Mouse (Mus musculus) heart, embryonic 15.5 days (tissue): ENCODE measurements around the gene Gm27179. TPM values are rescaled to one million over a fixed set of nuclear protein-coding genes. Genes with fewer than 3 reads are reported as not detected.
"Not testable (repeated sequence)": the region's sequence is repeated elsewhere in the genome, so short reads cannot be mapped to it uniquely, and the experiment has no call there.

Experiments used
- ATAC-seq: fragments of 200-750 bp; cut with Nextera tagmentation; replicated peaks from 2 replicates; pipeline ENCODE4 v1.8.0; 2017; ENCODE audit warnings: low read depth, moderate TSS enrichment; ENCODE audit not compliant: insufficient number of reproducible peaks, insufficient read depth, low FRiP score
- H3K27ac ChIP-seq: fragments of 300-500 bp; sonication (generic); 2 replicates; pipeline ENCODE4 v1.5.1; 2015; ENCODE audit warnings: mild to moderate bottlenecking, inconsistent platforms
- H3K27me3 ChIP-seq: fragments of 300-500 bp; sonication (generic); 2 replicates; pipeline ENCODE4 v1.6.1; 2015; ENCODE audit warnings: inconsistent platforms
- H3K36me3 ChIP-seq: fragments of 300-500 bp; sonication (generic); 2 replicates; pipeline ENCODE4 v1.6.1; 2015; ENCODE audit warnings: mild to moderate bottlenecking, inconsistent platforms
- H3K4me1 ChIP-seq: fragments of 300-500 bp; sonication (generic); replicated peaks from 2 replicates; pipeline ENCODE4 v1.6.1; 2015; ENCODE audit warnings: inconsistent platforms
- H3K4me2 ChIP-seq: fragments of 300-500 bp; sonication (generic); 2 replicates; pipeline ENCODE4 v1.6.1; 2015; ENCODE audit warnings: inconsistent platforms, mild to moderate bottlenecking, moderate library complexity
- H3K4me3 ChIP-seq: fragments of 300-500 bp; sonication (generic); 2 replicates; pipeline ENCODE4 v1.5.1; 2015; ENCODE audit warnings: mild to moderate bottlenecking, inconsistent platforms
- H3K9ac ChIP-seq: fragments of 300-500 bp; sonication (generic); 2 replicates; pipeline ENCODE4 v1.6.1; 2015; ENCODE audit warnings: mild to moderate bottlenecking, inconsistent platforms
- H3K9me3 ChIP-seq: fragments of 300-500 bp; sonication (generic); replicated peaks from 2 replicates; pipeline ENCODE4 v1.6.1; 2016; ENCODE audit warnings: inconsistent platforms
- WGBS: fragments of 180-500 bp; shearing (Covaris S2); methylation state at CpG from one replicate; pipeline ENCODE4 v1.1.7; 2015; ENCODE audit warnings: mixed read lengths; 5-methylcytosine and 5-hydroxymethylcytosine counted together
- polyA plus RNA-seq: library from polyadenylated mRNA; unstranded; fragments of >200 nt; fragmentation: Nextera tagmentation; extraction: Ambion mirVana; gene quantifications from 2 replicates; pipeline ENCODE4 v1.2.1, GENCODE M21; 2015

Gm27179 gene
- polyA plus RNA-seq, 1 experiment from 2014 or later: not detected

DNA sequence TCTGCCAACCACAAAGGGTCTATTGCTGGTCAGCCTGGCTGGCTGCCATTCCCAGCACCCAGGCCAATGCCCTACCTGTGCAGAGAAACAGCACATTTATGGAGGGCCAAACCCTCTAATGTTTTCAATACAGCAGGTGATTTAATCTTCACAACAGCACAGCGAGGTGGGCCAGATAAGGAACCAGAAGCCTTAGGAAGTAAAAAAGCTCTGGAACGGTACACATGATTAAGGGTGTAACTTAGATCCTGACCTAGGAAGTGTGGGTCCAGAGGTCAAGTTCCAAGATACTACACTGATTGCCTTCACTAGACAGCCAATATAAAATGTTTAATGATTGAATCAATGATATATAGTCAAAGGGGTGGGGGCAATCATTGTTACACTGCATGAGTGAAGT is 8.5 kb upstream of the Gm27179 start:
- not testable (repeated sequence) for H3K4me1 ChIP-seq, H3K27me3 ChIP-seq, ATAC-seq, H3K4me2 ChIP-seq, H3K9ac ChIP-seq, H3K4me3 ChIP-seq, H3K9me3 ChIP-seq, H3K27ac ChIP-seq, H3K36me3 ChIP-seq
- no CpG with 5 or more reads among the region's 2 CpGs for whole genome bisulfite sequencing

DNA sequence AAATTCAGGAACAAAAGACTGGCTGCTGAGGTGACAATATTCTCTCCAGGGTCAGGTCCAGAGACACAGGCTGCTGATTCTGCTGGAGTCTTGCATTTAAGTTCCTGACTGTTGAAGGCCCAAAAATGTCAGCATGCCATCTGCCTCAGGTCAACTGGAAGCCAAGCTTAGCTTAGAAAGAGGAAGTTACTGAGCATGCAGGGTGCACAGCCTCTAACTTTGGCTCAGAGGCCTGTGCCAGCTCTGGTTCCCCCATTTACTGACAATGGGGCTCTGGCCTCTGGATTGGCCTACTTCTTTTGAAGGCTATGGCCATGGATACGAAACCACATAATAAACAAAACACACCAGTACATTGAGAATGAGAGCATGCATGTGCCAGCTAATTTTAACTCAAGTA is 5.3 kb downstream of the Gm27179 start:
- H3K9ac ChIP-seq, H3K27me3 ChIP-seq, H3K36me3 ChIP-seq, H3K9me3 ChIP-seq, H3K4me3 ChIP-seq, ATAC-seq, H3K4me2 ChIP-seq, H3K4me1 ChIP-seq, H3K27ac ChIP-seq: not testable (repeated sequence)
- WGBS: no CpG with 5 or more reads among the region's 1 CpGs

DNA sequence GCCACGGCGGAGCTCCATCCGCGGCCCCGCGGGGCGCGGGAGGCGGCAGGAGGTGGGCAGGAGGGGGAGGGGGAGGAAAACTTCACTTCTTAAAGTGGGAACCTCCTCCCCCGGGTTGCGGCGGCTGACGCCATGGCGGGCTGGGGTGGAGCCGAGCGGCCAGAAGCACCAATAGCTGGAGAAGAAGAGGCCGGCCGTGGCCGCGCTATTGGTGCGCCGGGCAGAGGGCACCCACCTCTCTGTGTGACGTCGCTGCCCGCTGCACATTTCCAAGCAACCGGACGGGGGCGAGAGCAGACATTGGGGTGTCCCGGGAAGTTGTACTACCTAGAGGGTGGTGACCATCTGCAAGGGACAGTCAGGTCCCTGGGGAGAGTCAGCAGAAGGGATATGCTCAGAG is 9.2 kb downstream of the Gm27179 start, which contains the start of gene Gm16867:
Gene Gm16867, minus strand, starts transcription at position 189 of the 400 bp plus-strand sequence.
- ATAC-seq: peak; percentile 97
- no CpG with 5 or more reads among the region's 29 CpGs for WGBS
- H3K4me1 ChIP-seq: not testable (repeated sequence)

DNA sequence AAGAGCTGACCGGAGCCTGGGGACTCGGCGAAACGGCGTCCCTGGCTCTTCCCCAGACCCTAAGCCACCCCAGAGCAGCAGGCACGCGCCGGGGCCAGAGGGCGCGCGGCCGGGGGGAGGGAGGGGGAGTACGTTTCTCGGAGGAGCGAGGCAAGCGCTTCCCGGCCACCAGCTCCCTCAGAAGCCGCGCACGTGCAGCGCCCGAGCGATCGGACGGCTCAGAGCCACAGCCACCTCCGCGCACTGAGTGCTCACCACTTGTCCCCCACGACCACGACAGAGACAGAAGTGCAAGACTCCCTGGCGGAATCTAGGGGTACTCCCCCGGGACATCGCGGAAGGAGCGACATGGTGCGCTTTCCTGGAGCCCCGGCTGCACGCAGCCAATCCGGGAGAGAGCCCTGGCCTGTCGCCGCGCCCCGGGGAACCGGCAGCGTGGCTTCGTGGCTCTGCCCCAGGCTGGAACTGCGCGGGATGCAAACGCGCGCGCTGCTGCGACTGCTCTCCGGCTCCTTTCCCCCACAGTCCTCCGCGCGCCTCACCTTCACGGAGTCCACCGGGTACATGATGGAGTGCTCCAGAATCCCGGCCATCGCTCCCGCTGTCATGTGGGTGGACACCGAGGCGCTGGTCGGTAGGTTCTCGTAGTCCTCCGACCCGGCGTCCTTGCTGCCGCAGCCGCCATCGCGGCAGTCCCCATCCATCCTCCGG is 9.8 kb downstream of the Gm27179 start:
- not testable (repeated sequence) for H3K27ac ChIP-seq, H3K9me3 ChIP-seq, H3K4me2 ChIP-seq, H3K4me1 ChIP-seq, H3K9ac ChIP-seq, H3K36me3 ChIP-seq, H3K27me3 ChIP-seq, H3K4me3 ChIP-seq
- peak; percentile 62 for ATAC-seq
- no CpG with 5 or more reads among the region's 73 CpGs for WGBS

More for the DNA sequence above, 9.2 kb downstream of the Gm27179 start, which contains the start of gene Gm16867:
- not testable (repeated sequence) for H3K36me3 ChIP-seq, H3K4me3 ChIP-seq, H3K4me2 ChIP-seq, H3K9me3 ChIP-seq, H3K27me3 ChIP-seq, H3K9ac ChIP-seq, H3K27ac ChIP-seq

DNA sequence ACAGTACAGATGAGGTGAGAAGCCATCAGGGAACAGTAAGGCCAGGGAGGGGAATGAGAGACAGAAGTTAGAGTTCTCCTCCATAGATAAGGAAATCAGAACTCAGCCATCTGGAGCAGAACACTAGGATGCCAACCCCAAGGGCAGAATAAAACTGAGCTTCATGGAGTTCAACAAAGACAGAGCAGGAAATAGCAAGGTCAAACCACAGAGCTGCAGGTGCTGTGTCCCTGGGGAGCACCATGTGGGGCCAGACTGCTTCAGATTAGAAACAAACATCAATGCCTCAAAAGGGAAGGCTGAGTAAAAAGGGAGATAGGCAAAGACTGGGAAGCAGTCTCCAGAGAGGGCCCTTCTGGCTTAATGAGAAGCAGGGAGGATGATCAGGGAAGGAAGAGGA is 16.1 kb downstream of the Gm27179 start:
- not testable (repeated sequence) for H3K9me3 ChIP-seq, ATAC-seq, H3K27me3 ChIP-seq, H3K4me1 ChIP-seq, H3K36me3 ChIP-seq, H3K9ac ChIP-seq, H3K27ac ChIP-seq, H3K4me3 ChIP-seq, H3K4me2 ChIP-seq

DNA sequence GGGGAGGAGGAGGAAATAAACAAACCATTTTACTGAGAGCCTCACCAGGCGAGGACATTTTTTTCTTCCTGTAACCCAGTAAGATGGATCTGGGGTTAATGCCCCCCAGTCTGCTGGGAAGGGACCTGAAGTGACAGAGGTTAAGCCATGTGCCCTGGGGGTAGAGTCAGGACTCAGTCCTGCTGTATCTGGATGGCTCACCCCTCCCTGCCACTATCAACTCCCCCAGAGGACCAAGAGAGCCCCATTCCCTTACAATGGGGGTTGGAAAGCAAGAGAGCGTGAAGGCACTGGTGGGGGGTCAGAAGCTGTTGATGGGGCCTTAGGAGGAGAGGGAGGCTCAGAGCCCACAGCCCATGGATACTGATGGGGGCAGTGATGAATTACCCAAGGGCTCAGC is 17.4 kb downstream of the Gm27179 start:
- H3K27ac ChIP-seq, ATAC-seq: not testable (repeated sequence)
- WGBS: no CpG with 5 or more reads among the region's 2 CpGs

DNA sequence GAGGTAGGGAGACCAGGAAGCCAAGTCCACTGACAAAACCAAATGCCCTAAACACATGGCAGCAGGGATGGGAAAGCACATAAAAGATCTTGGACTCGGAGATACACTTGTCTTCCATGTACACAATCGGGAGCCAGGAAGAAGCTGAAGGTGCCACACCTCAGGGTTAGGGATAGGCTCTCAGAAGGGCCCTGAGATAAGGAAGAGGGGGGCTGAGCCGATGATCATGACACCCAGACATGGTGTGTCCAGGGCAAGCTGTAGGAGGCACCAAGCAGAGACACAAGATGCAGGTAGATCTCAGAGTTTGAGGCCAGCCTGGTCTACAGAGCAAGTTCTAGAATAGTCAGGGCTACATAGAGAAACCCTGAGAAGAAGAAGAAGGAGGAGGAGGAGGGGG is 17.8 kb downstream of the Gm27179 start:
- H3K4me3 ChIP-seq, H3K36me3 ChIP-seq, ATAC-seq, H3K9ac ChIP-seq, H3K27me3 ChIP-seq, H3K4me2 ChIP-seq, H3K27ac ChIP-seq, H3K9me3 ChIP-seq, H3K4me1 ChIP-seq: not testable (repeated sequence)
- no CpG with 5 or more reads among the region's 3 CpGs for WGBS

More for the DNA sequence above, 17.4 kb downstream of the Gm27179 start:
- H3K4me1 ChIP-seq, H3K36me3 ChIP-seq, H3K27me3 ChIP-seq, H3K4me2 ChIP-seq, H3K9me3 ChIP-seq, H3K4me3 ChIP-seq, H3K9ac ChIP-seq: not testable (repeated sequence)

DNA sequence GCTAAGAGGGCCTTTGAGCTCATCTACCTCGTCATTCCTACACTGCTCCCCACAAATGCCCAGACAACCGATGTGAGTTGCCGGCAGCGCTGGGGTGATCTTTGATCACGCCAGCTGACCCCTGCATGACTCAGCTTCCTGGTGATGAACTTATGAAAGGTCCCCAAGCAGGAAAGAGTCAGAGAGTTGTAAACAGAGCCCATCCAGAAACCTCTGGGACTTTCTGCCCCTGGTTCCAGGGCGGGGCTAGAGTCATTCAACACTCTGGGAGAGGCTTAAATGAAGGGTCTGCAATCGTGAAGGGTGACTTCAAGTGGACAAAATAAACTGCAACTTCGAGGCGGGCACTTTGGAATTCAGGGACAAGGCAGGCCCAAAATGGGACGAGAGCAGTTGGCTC is 24.3 kb downstream of the Gm27179 start:
- not testable (repeated sequence) for ATAC-seq, H3K4me3 ChIP-seq, H3K9ac ChIP-seq, H3K27me3 ChIP-seq, H3K4me2 ChIP-seq, H3K4me1 ChIP-seq, H3K36me3 ChIP-seq, H3K27ac ChIP-seq, H3K9me3 ChIP-seq
- no CpG with 5 or more reads among the region's 10 CpGs for WGBS

DNA sequence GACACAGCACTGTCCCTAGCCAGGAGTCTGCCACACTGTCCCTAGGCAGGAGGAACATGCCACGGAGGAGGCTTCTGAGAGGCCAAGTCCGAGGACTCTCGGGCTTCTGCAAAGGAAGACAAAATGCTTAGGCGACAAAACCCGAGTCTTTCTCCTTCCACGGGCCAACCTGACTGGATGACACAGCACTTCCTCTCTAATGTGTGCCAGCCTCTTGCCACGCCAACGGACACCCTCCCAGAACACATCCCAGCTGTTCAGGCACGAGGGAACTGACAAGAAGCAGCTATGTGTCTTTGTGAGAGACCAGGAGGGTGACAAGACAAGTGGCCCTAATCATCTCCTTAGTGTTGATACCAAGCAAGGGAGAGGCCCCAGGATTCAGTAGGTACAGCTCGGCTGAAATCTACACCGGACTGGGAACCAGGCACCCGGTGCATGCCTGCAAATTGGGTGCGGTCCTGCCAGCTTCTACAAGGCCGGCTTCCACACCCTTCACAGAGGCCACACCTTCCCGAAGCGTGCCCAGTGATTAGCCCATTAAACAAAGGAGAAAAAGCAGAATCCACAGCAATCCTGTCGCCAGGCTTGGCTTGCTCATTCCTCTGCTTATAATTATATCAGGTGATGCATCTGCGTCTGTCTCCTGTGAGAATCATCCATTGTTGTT is 26.7 kb downstream of the Gm27179 start:
- not testable (repeated sequence) for H3K27ac ChIP-seq, ATAC-seq, H3K4me1 ChIP-seq, H3K4me2 ChIP-seq, H3K4me3 ChIP-seq, H3K27me3 ChIP-seq, H3K36me3 ChIP-seq, H3K9me3 ChIP-seq, H3K9ac ChIP-seq
- WGBS: no CpG with 5 or more reads among the region's 18 CpGs

DNA sequence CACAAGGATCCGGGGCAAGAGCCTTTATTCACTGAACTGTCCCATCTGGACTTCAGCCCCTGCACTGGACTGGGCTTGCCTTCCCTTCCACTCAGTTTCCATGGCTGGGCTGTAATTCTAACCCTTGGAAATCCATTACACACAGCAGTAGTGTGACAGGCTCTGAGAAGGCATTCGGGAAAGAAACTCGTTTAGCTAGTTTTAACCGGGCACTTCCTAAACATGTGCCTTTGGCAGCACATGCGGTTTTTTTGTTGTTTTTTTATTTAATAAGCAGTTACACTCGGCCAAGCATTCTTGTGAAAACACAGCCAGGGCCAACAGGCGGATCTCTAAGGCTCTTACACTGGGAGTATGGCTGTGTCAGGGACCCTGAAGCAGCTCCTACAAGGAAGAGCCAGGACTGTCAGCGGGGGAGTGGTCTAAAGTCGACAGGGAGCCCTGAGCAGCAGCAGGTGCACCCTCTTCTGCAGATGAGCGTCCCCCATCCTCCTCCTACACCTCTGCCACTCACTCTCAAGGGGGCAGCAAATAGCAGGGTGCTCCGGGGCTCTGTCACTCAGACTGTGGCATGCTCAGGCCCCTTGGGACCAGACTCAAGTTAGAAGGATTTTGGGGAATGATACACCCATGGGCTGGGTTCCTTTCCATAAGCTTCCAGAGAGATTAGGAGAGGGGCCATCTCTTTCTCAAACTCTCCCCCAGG is 38.3 kb downstream of the Gm27179 start:
- H3K9me3 ChIP-seq: not testable (repeated sequence)

DNA sequence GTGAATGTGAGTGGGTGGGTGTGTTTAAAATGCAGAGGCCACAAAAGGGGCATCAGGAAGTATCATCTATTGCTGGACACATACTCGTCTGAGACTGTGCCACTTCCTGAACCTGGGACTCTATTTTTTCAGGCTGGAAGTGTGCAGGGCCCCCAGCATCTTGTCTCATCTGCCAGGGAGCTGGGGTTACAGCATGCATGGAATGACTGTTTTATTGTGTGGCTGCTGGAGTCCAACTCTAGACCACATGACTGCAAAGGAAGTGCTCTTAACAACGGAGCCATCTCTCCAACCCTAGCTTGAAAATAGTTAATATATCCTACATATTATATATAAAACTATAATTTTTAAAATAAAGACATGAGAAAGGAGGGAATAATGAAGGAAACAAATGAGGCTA is 39.0 kb downstream of the Gm27179 start:
- not testable (repeated sequence) for H3K9ac ChIP-seq, H3K9me3 ChIP-seq, H3K27ac ChIP-seq, H3K4me1 ChIP-seq, H3K36me3 ChIP-seq, ATAC-seq, H3K4me3 ChIP-seq, H3K4me2 ChIP-seq, H3K27me3 ChIP-seq
- no CpG with 5 or more reads among the region's 2 CpGs for WGBS

More for the DNA sequence above, 38.3 kb downstream of the Gm27179 start:
- not testable (repeated sequence) for ATAC-seq, H3K4me1 ChIP-seq, H3K4me2 ChIP-seq, H3K9ac ChIP-seq, H3K27me3 ChIP-seq, H3K36me3 ChIP-seq, H3K27ac ChIP-seq, H3K4me3 ChIP-seq
- WGBS: no CpG with 5 or more reads among the region's 11 CpGs
